Mouse (Mus musculus) lung, postnatal 36 days (tissue): ENCODE data around the gene Hs3st2.

Source experiments
- DNase-seq: peaks from one replicate; pipeline ENCODE4 v3.0.0; 2022; ENCODE audit warnings: mixed read lengths

The Hs3st2 gene

GRCm38 (mm10) chr7:121460626-121461025, 69.0 kb downstream of the Hs3st2 start:
- DNase-seq, result no peak

GRCm38 (mm10) chr7:121464441-121464840, 72.8 kb downstream of the Hs3st2 start:
- no peak for DNase-seq

- DNase-seq, result no peak
Measured at GRCm38 (mm10) chr7:121465111-121465510, 73.5 kb downstream of the Hs3st2 start.

- no peak for DNase-seq
Measured at GRCm38 (mm10) chr7:121466331-121466730, 74.7 kb downstream of the Hs3st2 start.

- DNase-seq, result peak; percentile 83
Measured at GRCm38 (mm10) chr7:121469435-121469834, 77.8 kb downstream of the Hs3st2 start.

GRCm38 (mm10) chr7:121478302-121478701, 86.6 kb downstream of the Hs3st2 start:
- no peak for DNase-seq

- no peak for DNase-seq
Measured at GRCm38 (mm10) chr7:121480106-121480505, 88.4 kb downstream of the Hs3st2 start.

GRCm38 (mm10) chr7:121484590-121484989, 92.9 kb downstream of the Hs3st2 start:
- DNase-seq, result no peak

- peak; percentile 19 for DNase-seq
Measured at GRCm38 (mm10) chr7:121485266-121485665, 93.6 kb downstream of the Hs3st2 start.

GRCm38 (mm10) chr7:121487291-121487690, 95.6 kb downstream of the Hs3st2 start:
- DNase-seq, result no peak

GRCm38 (mm10) chr7:121489401-121489800, 97.7 kb downstream of the Hs3st2 start:
- no peak for DNase-seq

GRCm38 (mm10) chr7:121491455-121492005, 99.9 kb downstream of the Hs3st2 start:
- no peak for DNase-seq

GRCm38 (mm10) chr7:121500516-121500915, 108.9 kb downstream of the Hs3st2 start:
- DNase-seq, result no peak

GRCm38 (mm10) chr7:121501666-121502065, 110.0 kb downstream of the Hs3st2 start:
- no peak for DNase-seq

- DNase-seq, result no peak
Measured at GRCm38 (mm10) chr7:121516727-121517126, 125.1 kb downstream of the Hs3st2 start.

- peak; percentile 44 for DNase-seq
Measured at GRCm38 (mm10) chr7:121517165-121517591, 125.5 kb downstream of the Hs3st2 start.

GRCm38 (mm10) chr7:121522125-121522524, 130.5 kb downstream of the Hs3st2 start:
- DNase-seq, result peak; percentile 1

- no peak for DNase-seq
Measured at GRCm38 (mm10) chr7:121529023-121529422, 137.4 kb downstream of the Hs3st2 start.

GRCm38 (mm10) chr7:121533639-121534038, 142.0 kb downstream of the Hs3st2 start:
- DNase-seq, result no peak

GRCm38 (mm10) chr7:121534386-121534785, 142.7 kb downstream of the Hs3st2 start:
- DNase-seq, result no peak

- DNase-seq, result no peak
Measured at GRCm38 (mm10) chr7:121535987-121536386, 144.3 kb downstream of the Hs3st2 start.

GRCm38 (mm10) chr7:121539405-121540275, 148.0 kb downstream of the Hs3st2 start:
- peak; percentile 11 for DNase-seq

GRCm38 (mm10) chr7:121542458-121542857, 150.8 kb downstream of the Hs3st2 start:
- no peak for DNase-seq

GRCm38 (mm10) chr7:121549329-121550022, 157.8 kb downstream of the Hs3st2 start:
- no peak for DNase-seq
